30 mouse cellular contexts compared by ENCODE assay signal in genomic region chr8:45876397-45876796, GRCm38 (mm10). TPM values are rescaled to one million over a fixed set of nuclear protein-coding genes. Genes with fewer than 3 reads are reported as not detected.
A peak's percentile ranks its signal among the peaks of the same experiment; 100 is the strongest.
DNase-seq lines count a peak whose midpoint lies in the region; ATAC-seq and TF ChIP-seq lines count a peak whose summit lies in the region.
"Had no signal": no experiment of that assay in that cellular context is flagged by ENCODE, and none has a peak within 500 bp of the region (broad histone marks: within the 10 kb centered on the region; RNA-seq: fewer than 3 reads in every experiment).

No protein-coding gene starts in this region.

- ATAC-seq in midbrain, embryonic 16.5 days, result no peak
- 0 out of 2 replicates have a peak, but pooled peaks have one; percentile 37 for ATAC-seq in midbrain, embryonic 13.5 days
- ATAC-seq in activated CD4-positive, CD25-positive, alpha-beta regulatory T cell, adult 4 months, result no peak
- ATAC-seq: forebrain, embryonic 14.5 days; intestine, postnatal 0 days had no signal

- no peak overlapping the region for H3K4me3 ChIP-seq in gastrocnemius, adult 2 months
- no peak overlapping the region for H3K4me3 ChIP-seq in midbrain, embryonic 10.5 days
- H3K4me3 ChIP-seq in midbrain, embryonic 16.5 days (ENCODE audit: low read depth, low read length), result no peak overlapping the region
- H3K4me3 ChIP-seq in midbrain, embryonic 13.5 days (replicated peaks), result no peak overlapping the region
- H3K4me3 ChIP-seq: layer of hippocampus, adult 2 months; megakaryocyte, embryonic 14.5 days; neural tube, embryonic 13.5 days had no signal

- TF ChIP-seq CTCF in gastrocnemius, adult 2 months (IDR thresholded peaks at IDR 0.05), result no peak

- peaks cover 30% of the 10 kb centered on the region for H3K4me1 ChIP-seq in midbrain, embryonic 10.5 days
- H3K4me1 ChIP-seq in midbrain, embryonic 16.5 days (ENCODE audit: control insufficient read depth, insufficient read depth, low read length), result peaks cover 6% of the 10 kb centered on the region
- peaks cover 25% of the 10 kb centered on the region for H3K4me1 ChIP-seq in midbrain, embryonic 13.5 days (replicated peaks)
- H3K4me1 ChIP-seq: megakaryocyte, embryonic 14.5 days had no signal

- WGBS in midbrain, embryonic 10.5 days, result 74% methylated on average over 5 of the region's 5 CpGs
- WGBS in midbrain, embryonic 16.5 days, result 45% methylated on average over 5 of the region's 5 CpGs
- WGBS in midbrain, embryonic 13.5 days, result 47% methylated on average over 5 of the region's 5 CpGs

- DNase-seq in gastrocnemius, adult 2 months, result no peak
- no peak for DNase-seq in gastrocnemius, postnatal 4 days (ENCODE audit: low spot score in 2 of 2)
- no peak for DNase-seq in midbrain, embryonic 10.5 days (ENCODE audit: low spot score)
- DNase-seq in layer of hippocampus, postnatal 36 days, result no peak
- DNase-seq: adrenal gland, adult 8-10 months; cerebellum, adult 2 months; cerebellum, postnatal 36 days; gastrocnemius, postnatal 36 days; kidney, postnatal 25 days; retina, postnatal 1 day; right cerebral cortex, postnatal 25 days; spleen, adult 18-20 months; thymus, postnatal 36 days had no signal

- no peaks in the 10 kb centered on the region for H3K36me3 ChIP-seq in midbrain, embryonic 10.5 days
- H3K36me3 ChIP-seq in midbrain, embryonic 16.5 days (ENCODE audit: control insufficient read depth, insufficient read depth, low read length), result no peaks in the 10 kb centered on the region
- H3K36me3 ChIP-seq in midbrain, embryonic 13.5 days, result no peaks in the 10 kb centered on the region
- H3K36me3 ChIP-seq: neural tube, embryonic 13.5 days had no signal

- peaks cover 9% of the 10 kb centered on the region; the same call in 1 of the 2 replicates for H3K27me3 ChIP-seq in midbrain, embryonic 10.5 days (ENCODE audit: low read depth, poor library complexity, severe bottlenecking)
- no peaks in the 10 kb centered on the region for H3K27me3 ChIP-seq in midbrain, embryonic 16.5 days (ENCODE audit: control insufficient read depth, insufficient read depth, low read depth, low read length)
- H3K27me3 ChIP-seq in midbrain, embryonic 13.5 days, result no peaks in the 10 kb centered on the region
- H3K27me3 ChIP-seq: megakaryocyte, embryonic 14.5 days; neural tube, embryonic 13.5 days had no signal

- no peaks in the 10 kb centered on the region; the same call in 1 of the 2 replicates for H3K9me3 ChIP-seq in midbrain, embryonic 10.5 days (replicated peaks)
- no peaks in the 10 kb centered on the region; the same call in 1 of the 2 replicates for H3K9me3 ChIP-seq in midbrain, embryonic 16.5 days (replicated peaks; ENCODE audit: control insufficient read depth, low read length, poor library complexity, severe bottlenecking)
- no peaks in the 10 kb centered on the region; the same call in 1 of the 2 replicates for H3K9me3 ChIP-seq in midbrain, embryonic 13.5 days
- H3K9me3 ChIP-seq: neural tube, embryonic 13.5 days had no signal

- intact Hi-C loops in gastrocnemius, adult 2 months (cut with DNase I), result no loop called here

- peak overlapping the region; percentile 87 for H3K27ac ChIP-seq in gastrocnemius, adult 2 months
- H3K27ac ChIP-seq in midbrain, embryonic 10.5 days (replicated peaks), result peak overlapping the region; percentile 71
- H3K27ac ChIP-seq in midbrain, embryonic 16.5 days (ENCODE audit: low read length), result no peak overlapping the region
- H3K27ac ChIP-seq in midbrain, embryonic 13.5 days, result no peak overlapping the region; the same call in 1 of the 2 replicates

- H3K4me2 ChIP-seq in midbrain, embryonic 16.5 days (ENCODE audit: low read length), result no peak overlapping the region
- H3K4me2 ChIP-seq in midbrain, embryonic 13.5 days (replicated peaks), result no peak overlapping the region
- H3K4me2 ChIP-seq: neural tube, embryonic 13.5 days had no signal

- H3K9ac ChIP-seq in midbrain, embryonic 16.5 days (ENCODE audit: low read depth, low read length), result no peak overlapping the region
- H3K9ac ChIP-seq in midbrain, embryonic 13.5 days (replicated peaks), result no peak overlapping the region
- H3K9ac ChIP-seq: neural tube, embryonic 13.5 days had no signal

RNA-seq across cellular contexts. Expression of gene Pdlim3, which starts 8.9 kb away (rescaled TPM):
- 100 to 1,000 TPM; 516 to 675 TPM for total RNA-seq in gastrocnemius, adult 2 months (2021)
- total RNA-seq in gastrocnemius, postnatal 4 days (2021), result 100 to 1,000 TPM; 485 to 529 TPM
- 10.6 and 31.0 TPM in 2 replicates for polyA plus RNA-seq in midbrain, embryonic 10.5 days (2016; fragmentation: Nextera tagmentation; extraction: Ambion mirVana)
- 16.9 and 24.1 TPM in 2 replicates for polyA plus RNA-seq in midbrain, embryonic 16.5 days (2015; fragmentation: Nextera tagmentation; extraction: Ambion mirVana)
- polyA plus RNA-seq in midbrain, embryonic 13.5 days (2015; fragmentation: Nextera tagmentation; extraction: Ambion mirVana), result 20.5 and 34.9 TPM in 2 replicates
- total RNA-seq in layer of hippocampus, postnatal 36 days (2021), result 1 to 10 TPM; 1.1 to 1.4 TPM
- polyA plus RNA-seq in activated CD4-positive, CD25-positive, alpha-beta regulatory T cell, adult 4 months (2017; shearing (Covaris generic)), result not detected
- total RNA-seq: MEL had no signal

RNA-seq across cellular contexts. Expression of gene Ccdc110, which starts 58.0 kb away (rescaled TPM):
- total RNA-seq in gastrocnemius, adult 2 months (2021), result not detected
- total RNA-seq in gastrocnemius, postnatal 4 days (2021), result not detected
- polyA plus RNA-seq in midbrain, embryonic 10.5 days (2016; fragmentation: Nextera tagmentation; extraction: Ambion mirVana), result 0.19 TPM in 1 of 2 replicates, not detected in the other
- 0.10 and 0.22 TPM in 2 replicates for polyA plus RNA-seq in midbrain, embryonic 16.5 days (2015; fragmentation: Nextera tagmentation; extraction: Ambion mirVana)
- polyA plus RNA-seq in midbrain, embryonic 13.5 days (2015; fragmentation: Nextera tagmentation; extraction: Ambion mirVana), result 0.20 and 0.31 TPM in 2 replicates
- under 1 TPM; 0.56 to 0.92 TPM for total RNA-seq in layer of hippocampus, postnatal 36 days (2021)
- not detected for polyA plus RNA-seq in activated CD4-positive, CD25-positive, alpha-beta regulatory T cell, adult 4 months (2017; shearing (Covaris generic))
- total RNA-seq: adrenal gland, adult 8-10 months; gastrocnemius, postnatal 36 days; heart, adult 8-10 months; liver, adult 2 months; MEL had no signal
- polyA plus RNA-seq: C2C12; cerebellum, adult 2 months; heart, postnatal 0 days; hindbrain, embryonic 11.5 days; intestine, postnatal 0 days; kidney, embryonic 14.5 days; limb, embryonic 11.5 days; liver, adult 2 months; liver, embryonic 16.5 days; neural tube, embryonic 13.5 days had no signal

Comparison
In these comparisons a context has a peak if more than half of its experiments do, and no peak if none do; other contexts are left out.
1. H3K27ac ChIP-seq: peak in gastrocnemius, adult 2 months (single experiment) and midbrain, embryonic 10.5 days (single experiment); none in midbrain, embryonic 16.5 days (single experiment) and midbrain, embryonic 13.5 days (single experiment).
2. RNA of gene Pdlim3, which starts 8.9 kb away (polyA plus RNA-seq): 16.9 to 24.1 TPM in midbrain, embryonic 16.5 days, 20.5 to 34.9 TPM in midbrain, embryonic 13.5 days and 10.6 to 31.0 TPM in midbrain, embryonic 10.5 days; not detected in activated CD4-positive, CD25-positive, alpha-beta regulatory T cell, adult 4 months; every median in the first group is over 10 times any median in the second.